In genomic region chr10:108133253-108133652, GRCm38 (mm10) we compare ENCODE assay signal across 18 mouse cellular contexts. TPM values are rescaled to one million over a fixed set of nuclear protein-coding genes. Genes with fewer than 3 reads are reported as not detected.
DNase-seq lines count a peak whose midpoint lies in the region; ATAC-seq and TF ChIP-seq lines count a peak whose summit lies in the region.
"Had no signal": no experiment of that assay in that cellular context is flagged by ENCODE, and none has a peak within 500 bp of the region (broad histone marks: within the 10 kb centered on the region; RNA-seq: fewer than 3 reads in every experiment).

No protein-coding gene starts in this region.

- H3K9ac ChIP-seq in heart, adult 2 months (ENCODE audit: low read depth, low read length), result no peak overlapping the region
- no peak overlapping the region for H3K9ac ChIP-seq in hindbrain, embryonic 12.5 days
- no peak overlapping the region for H3K9ac ChIP-seq in midbrain, postnatal 0 days (replicated peaks; ENCODE audit: low read length, poor library complexity, severe bottlenecking)
- H3K9ac ChIP-seq: intestine, embryonic 15.5 days; limb, embryonic 12.5 days had no signal

- no peaks in the 10 kb centered on the region for H3K9me3 ChIP-seq in hindbrain, embryonic 12.5 days (replicated peaks)
- H3K9me3 ChIP-seq in midbrain, postnatal 0 days (ENCODE audit: low read length), result no peaks in the 10 kb centered on the region
- H3K9me3 ChIP-seq: intestine, embryonic 15.5 days; limb, embryonic 12.5 days had no signal

- no peaks in the 10 kb centered on the region for H3K27me3 ChIP-seq in heart, adult 2 months (ENCODE audit: control insufficient read depth, insufficient read depth, low read length)
- H3K27me3 ChIP-seq in hindbrain, embryonic 12.5 days, result no peaks in the 10 kb centered on the region
- no peaks in the 10 kb centered on the region for H3K27me3 ChIP-seq in midbrain, postnatal 0 days (ENCODE audit: insufficient read depth, low read length)
- H3K27me3 ChIP-seq: intestine, embryonic 15.5 days; limb, embryonic 12.5 days had no signal

- TF ChIP-seq CTCF in heart, adult 2 months (IDR thresholded peaks at IDR 0.05), result no peak
- TF ChIP-seq CTCF in left cerebral cortex, adult 2 months (IDR thresholded peaks at IDR 0.05), result no peak
- TF ChIP-seq CTCF in midbrain, postnatal 0 days (IDR thresholded peaks at IDR 0.05), result no peak

- 69% methylated on average over 6 of the region's 6 CpGs for WGBS in heart, adult 2 months
- 90% methylated on average over 6 of the region's 6 CpGs for WGBS in hindbrain, embryonic 12.5 days
- 73% methylated on average over 6 of the region's 6 CpGs for WGBS in midbrain, postnatal 0 days

- no peak for TF ChIP-seq POLR2A in heart, adult 2 months (IDR thresholded peaks at IDR 0.05; ENCODE audit: insufficient read depth, low read depth, low read length)

- no peak overlapping the region for H3K4me2 ChIP-seq in hindbrain, embryonic 12.5 days (replicated peaks)
- peak overlapping the region; percentile 3; the same call in 1 of the 2 replicates for H3K4me2 ChIP-seq in midbrain, postnatal 0 days (ENCODE audit: low read depth, low read length, poor library complexity, severe bottlenecking)
- H3K4me2 ChIP-seq: intestine, embryonic 15.5 days; limb, embryonic 12.5 days had no signal

- TF ChIP-seq EP300 in heart, adult 2 months (IDR thresholded peaks at IDR 0.05; ENCODE audit: insufficient read depth, low read depth, low read length), result no peak

- H3K4me1 ChIP-seq in heart, adult 2 months (ENCODE audit: control insufficient read depth, insufficient read depth, low read length), result no peaks in the 10 kb centered on the region
- no peaks in the 10 kb centered on the region for H3K4me1 ChIP-seq in hindbrain, embryonic 12.5 days
- H3K4me1 ChIP-seq in midbrain, postnatal 0 days (ENCODE audit: insufficient read depth, low read length), result no peaks in the 10 kb centered on the region
- H3K4me1 ChIP-seq: intestine, embryonic 15.5 days; limb, embryonic 12.5 days had no signal

- no peak overlapping the region for H3K4me3 ChIP-seq in heart, adult 2 months
- H3K4me3 ChIP-seq in left cerebral cortex, adult 2 months, result peak overlapping the region; percentile 14
- no peak overlapping the region for H3K4me3 ChIP-seq in hindbrain, embryonic 12.5 days
- no peak overlapping the region for H3K4me3 ChIP-seq in midbrain, postnatal 0 days (ENCODE audit: low read depth, low read length)
- H3K4me3 ChIP-seq: intestine, embryonic 15.5 days; limb, embryonic 12.5 days; myocyte had no signal

- no peaks in the 10 kb centered on the region for H3K36me3 ChIP-seq in heart, adult 2 months (ENCODE audit: control insufficient read depth, insufficient read depth, low read length)
- H3K36me3 ChIP-seq in hindbrain, embryonic 12.5 days, result no peaks in the 10 kb centered on the region
- H3K36me3 ChIP-seq in midbrain, postnatal 0 days (ENCODE audit: insufficient read depth, low read length), result no peaks in the 10 kb centered on the region
- H3K36me3 ChIP-seq: intestine, embryonic 15.5 days; limb, embryonic 12.5 days had no signal

- intact Hi-C loops in heart, adult 2 months (cut with DNase I), result no loop called here
- intact Hi-C loops in left cerebral cortex, adult 2 months (cut with DNase I), result no loop called here

- no peaks in the 10 kb centered on the region for H3K79me2 ChIP-seq in heart, adult 2 months (replicated peaks; ENCODE audit: control insufficient read depth, insufficient read depth, low read length)

- DNase-seq in heart, adult 2 months, result no peak
- no peak for DNase-seq in heart, adult 18-20 months
- no peak for DNase-seq in left cerebral cortex, adult 2 months (ENCODE audit: extremely low spot score in 1 of 2, low spot score in 2 of 2)
- no peak for DNase-seq in left cerebral cortex, adult 8-10 months (ENCODE audit: low spot score in 2 of 2)
- DNase-seq in midbrain, postnatal 0 days (ENCODE audit: low spot score), result peak; percentile 57
- no peak for DNase-seq in cerebellum, postnatal 25 days
- DNase-seq in natural killer cell, adult 2 months (ENCODE audit: low spot score in 2 of 2), result no peak
- DNase-seq: adrenal gland, postnatal 14 days; B cell, adult 2 months; gastrocnemius, postnatal 10 days; kidney, postnatal 10 days; lung, adult 18-20 months; thymus, postnatal 14 days had no signal

- peak overlapping the region; percentile 8; the same call in 1 of the 2 replicates for H3K27ac ChIP-seq in heart, adult 2 months
- H3K27ac ChIP-seq in left cerebral cortex, adult 2 months, result peak overlapping the region; percentile 51; the same call in 1 of the 2 replicates
- no peak overlapping the region for H3K27ac ChIP-seq in hindbrain, embryonic 12.5 days
- H3K27ac ChIP-seq in midbrain, postnatal 0 days (ENCODE audit: low read depth, low read length), result peak overlapping the region; percentile 64
- H3K27ac ChIP-seq: intestine, embryonic 15.5 days; limb, embryonic 12.5 days; macrophage had no signal

- peak; percentile 50; the same call in 1 of the 2 replicates for ATAC-seq in hindbrain, embryonic 12.5 days (ENCODE audit: low FRiP score)
- peak; percentile 75; the same call in 1 of the 2 replicates for ATAC-seq in midbrain, postnatal 0 days (ENCODE audit: low FRiP score)
- ATAC-seq: intestine, embryonic 15.5 days had no signal

RNA-seq across cellular contexts. Expression of gene Ppp1r12a, which starts 28.7 kb away (rescaled TPM):
- 10 to 100 TPM; 58.3 to 59.4 TPM for total RNA-seq in heart, adult 2 months (2021)
- polyA plus RNA-seq in heart, adult 2 months (2012; rRNA removed), result 19.4 and 35.2 TPM in 2 replicates
- total RNA-seq in heart, adult 18-20 months (2021), result 10 to 100 TPM; 55.4 to 59.2 TPM
- 100 to 1,000 TPM; 145 to 150 TPM for total RNA-seq in left cerebral cortex, adult 2 months (2021)
- 100 to 1,000 TPM; 126 to 141 (median 127) TPM for total RNA-seq in left cerebral cortex, adult 8-10 months (2022)
- polyA plus RNA-seq in hindbrain, embryonic 12.5 days (2016; fragmentation: Nextera tagmentation; extraction: Ambion mirVana), result 88.6 and 93.0 TPM in 2 replicates
- 71.7 and 83.9 TPM in 2 replicates for total RNA-seq in midbrain, postnatal 0 days (2014; rRNA removed)
- polyA plus RNA-seq in midbrain, postnatal 0 days (2015; fragmentation: Nextera tagmentation; extraction: Ambion mirVana), result 52.0 and 54.3 TPM in 2 replicates
